Mouse (Mus musculus) heart, embryonic 13.5 days (tissue): ENCODE data around the gene Tdpoz3. TPM values are rescaled to one million over a fixed set of nuclear protein-coding genes. Genes with fewer than 3 reads are reported as not detected.
"Not testable (repeated sequence)": the region's sequence is repeated elsewhere in the genome, so short reads cannot be mapped to it uniquely, and the experiment has no call there.

Experiments used
- ATAC-seq: fragments of 200-750 bp; cut with Nextera tagmentation; 2 replicates; pipeline ENCODE4 v1.8.0; 2017; ENCODE audit warnings: moderate TSS enrichment; ENCODE audit not compliant: insufficient number of reproducible peaks, low FRiP score, low TSS enrichment; ENCODE audit errors: extremely low read depth
- H3K27ac ChIP-seq: fragments of 300-500 bp; sonication (generic); replicated peaks from 2 replicates; pipeline ENCODE4 v1.5.1; 2015; ENCODE audit warnings: moderate library complexity, mild to moderate bottlenecking, inconsistent platforms
- H3K27me3 ChIP-seq: fragments of 300-500 bp; sonication (generic); replicated peaks from 2 replicates; pipeline ENCODE4 v1.6.1; 2015; ENCODE audit warnings: mild to moderate bottlenecking, inconsistent platforms
- H3K36me3 ChIP-seq: fragments of 300-500 bp; sonication (generic); 2 replicates; pipeline ENCODE4 v1.6.1; 2015; ENCODE audit warnings: mild to moderate bottlenecking, inconsistent platforms
- H3K4me1 ChIP-seq: fragments of 300-500 bp; sonication (generic); 2 replicates; pipeline ENCODE4 v1.6.1; 2015; ENCODE audit warnings: inconsistent platforms
- H3K4me2 ChIP-seq: fragments of 300-500 bp; sonication (generic); 2 replicates; pipeline ENCODE4 v1.6.1; 2015; ENCODE audit warnings: inconsistent platforms, mild to moderate bottlenecking, moderate library complexity
- H3K4me3 ChIP-seq: fragments of 300-500 bp; sonication (generic); 2 replicates; pipeline ENCODE4 v1.5.1; 2015; ENCODE audit warnings: moderate library complexity, mild to moderate bottlenecking, inconsistent platforms
- H3K9ac ChIP-seq: fragments of 300-500 bp; sonication (generic); 2 replicates; pipeline ENCODE4 v1.6.1; 2015; ENCODE audit warnings: inconsistent platforms, mild to moderate bottlenecking, moderate library complexity
- H3K9me3 ChIP-seq: fragments of 300-500 bp; sonication (generic); 2 replicates; pipeline ENCODE4 v1.6.1; 2016; ENCODE audit warnings: inconsistent platforms
- WGBS: fragments of 180-500 bp; shearing (Covaris S2); methylation state at CpG from one replicate; pipeline ENCODE4 v1.1.7; 2015; ENCODE audit warnings: mixed read lengths; 5-methylcytosine and 5-hydroxymethylcytosine counted together
- polyA plus RNA-seq: library from polyadenylated mRNA; unstranded; fragments of >200 nt; fragmentation: Nextera tagmentation; extraction: Ambion mirVana; gene quantifications from 2 replicates; pipeline ENCODE4 v1.2.1, GENCODE M21; 2015

Tdpoz3 gene
- polyA plus RNA-seq, result not detected in 2 replicates

- H3K36me3 ChIP-seq, H3K27me3 ChIP-seq, H3K9me3 ChIP-seq, H3K4me2 ChIP-seq, H3K27ac ChIP-seq, H3K4me1 ChIP-seq, ATAC-seq, H3K4me3 ChIP-seq, H3K9ac ChIP-seq: not testable (repeated sequence)
- WGBS, result 65% methylated on average over 1 of the region's 1 CpGs
Observed at GRCm38 (mm10) chr3:93825720-93826119, at the start of gene Tdpoz3. Gene Tdpoz3 (plus strand): TSS chr3:93826020.

DNA sequence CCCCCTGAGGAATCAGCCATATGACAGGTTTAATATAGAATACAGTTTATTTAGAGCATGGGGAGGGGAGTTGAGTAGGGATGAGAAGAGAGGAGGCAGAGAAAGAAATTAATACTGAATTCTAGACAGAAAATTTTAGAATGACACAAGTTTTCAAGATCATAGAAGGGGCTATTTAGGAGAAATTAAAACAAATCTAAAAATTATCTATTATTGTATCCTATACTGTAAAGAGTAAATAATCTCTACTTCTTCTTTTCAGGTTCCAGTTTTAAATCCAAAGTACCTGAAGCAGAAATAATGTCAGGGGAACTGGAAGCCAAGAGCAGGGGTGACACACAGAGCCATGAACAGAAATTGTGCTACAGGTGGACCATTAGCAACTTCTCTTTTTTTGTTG is 29.7 kb upstream of the Tdpoz3 start, which contains the start of gene Tdpoz4:
Tdpoz4 (plus strand) TSS at position 301 of the 400 bp plus-strand sequence.
- H3K36me3 ChIP-seq, H3K4me1 ChIP-seq, H3K27ac ChIP-seq, H3K27me3 ChIP-seq, H3K9ac ChIP-seq, H3K4me3 ChIP-seq, H3K9me3 ChIP-seq, H3K4me2 ChIP-seq, ATAC-seq: not testable (repeated sequence)

DNA sequence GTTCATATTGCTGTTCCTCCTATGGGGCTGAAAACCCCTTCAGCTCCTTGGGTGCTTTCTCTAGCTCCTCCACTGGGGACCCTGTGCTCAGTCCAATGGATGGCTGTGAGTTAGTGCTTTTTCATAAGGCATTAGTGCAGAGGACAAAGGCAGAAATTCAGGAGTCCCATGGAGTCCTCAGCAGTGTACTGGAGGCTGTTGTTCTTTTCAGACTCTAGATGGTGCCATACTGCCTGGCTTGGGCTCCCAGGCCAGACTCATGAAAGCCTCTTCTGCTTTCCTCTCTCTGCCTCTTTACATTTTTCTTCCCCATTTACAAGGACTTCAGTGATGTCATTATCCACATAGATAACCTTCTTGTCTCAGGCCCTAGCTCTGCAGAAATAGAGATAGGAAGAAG is 12.5 kb upstream of the Tdpoz3 start:
- not testable (repeated sequence) for ATAC-seq, H3K27ac ChIP-seq, H3K4me1 ChIP-seq, H3K4me2 ChIP-seq, H3K9ac ChIP-seq, H3K36me3 ChIP-seq, H3K4me3 ChIP-seq, H3K9me3 ChIP-seq, H3K27me3 ChIP-seq

DNA sequence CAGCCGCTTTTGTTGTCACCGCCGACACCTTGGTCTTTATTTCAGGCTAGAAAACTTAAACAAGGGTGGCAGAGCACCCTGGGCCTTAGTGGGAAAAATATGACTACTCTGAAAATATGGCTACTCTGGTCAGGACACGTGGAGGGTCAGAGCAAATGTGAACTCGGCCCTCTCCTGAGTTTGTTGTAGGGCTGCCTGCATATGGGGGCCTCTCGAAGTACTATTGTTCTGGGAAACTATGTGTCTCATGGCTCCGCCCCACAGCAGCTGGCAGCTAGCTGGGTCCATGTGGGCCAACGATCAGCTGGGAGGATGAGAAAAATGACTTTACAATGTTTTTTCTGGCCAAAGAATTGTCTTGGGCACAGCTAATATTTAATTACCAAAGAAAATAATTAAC is 33.1 kb downstream of the Tdpoz3 start:
- H3K9me3 ChIP-seq, H3K27ac ChIP-seq, H3K27me3 ChIP-seq, H3K36me3 ChIP-seq, H3K4me2 ChIP-seq, H3K9ac ChIP-seq, ATAC-seq, H3K4me1 ChIP-seq, H3K4me3 ChIP-seq: not testable (repeated sequence)
- 73% methylated on average over 8 of the region's 8 CpGs for WGBS

DNA sequence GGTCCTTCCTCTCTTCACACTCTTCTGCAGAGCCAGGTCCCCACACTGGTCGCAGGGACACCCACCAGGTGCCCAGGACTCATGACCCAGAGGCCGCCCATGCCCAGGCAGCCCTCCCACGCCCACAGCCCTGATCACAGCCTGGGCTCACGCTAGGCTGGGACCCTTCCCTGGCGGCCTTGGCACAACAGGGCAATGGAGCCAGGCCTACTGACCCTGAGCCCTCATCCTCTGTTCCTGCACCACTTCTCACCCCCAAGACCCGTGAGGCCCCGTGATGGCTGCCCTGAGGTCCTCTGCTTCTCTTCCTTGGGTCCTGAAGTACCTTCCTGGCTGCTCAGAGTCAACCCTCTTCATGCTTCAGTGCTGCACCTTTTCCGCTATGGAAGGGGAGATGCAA is 44.8 kb downstream of the Tdpoz3 start:
- not testable (repeated sequence) for ATAC-seq, H3K4me3 ChIP-seq, H3K4me1 ChIP-seq, H3K4me2 ChIP-seq, H3K9ac ChIP-seq, H3K27me3 ChIP-seq, H3K9me3 ChIP-seq, H3K27ac ChIP-seq, H3K36me3 ChIP-seq
- 76% methylated on average over 8 of the region's 8 CpGs for WGBS

Other genes with a start within 250 kb of the Tdpoz3 start
- not detected in 2 replicates for gene Tdpoz2, start 173.3 kb upstream of the Tdpoz3 start, polyA plus RNA-seq
- gene Tdpoz1, start 149.7 kb upstream of the Tdpoz3 start, polyA plus RNA-seq, result not detected in 2 replicates
- not detected in 2 replicates for gene Gm37596, start 132.9 kb upstream of the Tdpoz3 start, polyA plus RNA-seq
- gene Gm5773, start 53.0 kb upstream of the Tdpoz3 start, polyA plus RNA-seq, result not detected in 2 replicates
- not detected in 2 replicates for gene Tdpoz4, start 29.6 kb upstream of the Tdpoz3 start, polyA plus RNA-seq
- gene Gm9117, start 117.5 kb downstream of the Tdpoz3 start, polyA plus RNA-seq, result not detected in 2 replicates
- gene Tdpoz5, start 135.3 kb downstream of the Tdpoz3 start, polyA plus RNA-seq, result not detected in 2 replicates
- not detected in 2 replicates for gene Gm9125, start 228.9 kb downstream of the Tdpoz3 start, polyA plus RNA-seq
- not detected in 2 replicates for gene Gm10697, start 246.6 kb downstream of the Tdpoz3 start, polyA plus RNA-seq